Mouse (Mus musculus) cerebellum, adult 2 months (tissue): ENCODE measurements around the gene Snrpd2. TPM values are rescaled to one million over a fixed set of nuclear protein-coding genes. Genes with fewer than 3 reads are reported as not detected.
A peak's percentile ranks its signal among the peaks of the same experiment; 100 is the strongest.

ENCODE experiments used
- DNase-seq, 2 experiments: peaks; one replicate each; pipeline ENCODE4 v3.0.0; 2021
- H3K27ac ChIP-seq: fragments of 200-500 bp; 2 replicates; pipeline ENCODE4 v1.5.1; 2012; ENCODE audit warnings: low read length, control low read depth, inconsistent platforms; ENCODE audit not compliant: insufficient read depth
- H3K27me3 ChIP-seq: fragments of 200-500 bp; 2 replicates; pipeline ENCODE4 v1.6.1; 2012; ENCODE audit warnings: inconsistent platforms, mild to moderate bottlenecking, low read length, moderate library complexity; ENCODE audit not compliant: control insufficient read depth, insufficient read depth
- H3K4me1 ChIP-seq: fragments of 200-500 bp; 2 replicates; pipeline ENCODE4 v1.6.1; 2011; ENCODE audit warnings: low read length; ENCODE audit not compliant: control insufficient read depth, insufficient read depth
- H3K4me3 ChIP-seq: fragments of 200-500 bp; replicated peaks from 2 replicates; pipeline ENCODE3; 2011; ENCODE audit warnings: mild to moderate bottlenecking, low read depth, low read length, control low read depth; ENCODE audit not compliant: insufficient read depth
- CTCF ChIP-seq: fragments of 200-500 bp; IDR thresholded peaks from 2 replicates; pipeline ENCODE4 v1.5.1; 2011; ENCODE audit warnings: low read depth, mild to moderate bottlenecking, control low read depth, low read length, moderate library complexity, borderline replicate concordance; ENCODE audit not compliant: insufficient read depth
- POLR2A ChIP-seq: fragments of 200-500 bp; IDR thresholded peaks from 2 replicates; pipeline ENCODE4 v1.6.1; 2011; ENCODE audit warnings: low read length, control low read depth, borderline replicate concordance; ENCODE audit not compliant: insufficient read depth
- WGBS: fragments of 180-500 bp; shearing (Covaris S2); methylation state at CpG from one replicate; pipeline ENCODE4 v1.1.7; 2018; 5-methylcytosine and 5-hydroxymethylcytosine counted together
- polyA plus RNA-seq: library from polyadenylated mRNA; depleted of rRNA; stranded (reverse); fragments of >200 nt; gene quantifications from 2 replicates; pipeline ENCODE4 v1.2.3, GENCODE M21; 2012

The Snrpd2 gene
- polyA plus RNA-seq, 1 experiment: 88.8 TPM

DNA sequence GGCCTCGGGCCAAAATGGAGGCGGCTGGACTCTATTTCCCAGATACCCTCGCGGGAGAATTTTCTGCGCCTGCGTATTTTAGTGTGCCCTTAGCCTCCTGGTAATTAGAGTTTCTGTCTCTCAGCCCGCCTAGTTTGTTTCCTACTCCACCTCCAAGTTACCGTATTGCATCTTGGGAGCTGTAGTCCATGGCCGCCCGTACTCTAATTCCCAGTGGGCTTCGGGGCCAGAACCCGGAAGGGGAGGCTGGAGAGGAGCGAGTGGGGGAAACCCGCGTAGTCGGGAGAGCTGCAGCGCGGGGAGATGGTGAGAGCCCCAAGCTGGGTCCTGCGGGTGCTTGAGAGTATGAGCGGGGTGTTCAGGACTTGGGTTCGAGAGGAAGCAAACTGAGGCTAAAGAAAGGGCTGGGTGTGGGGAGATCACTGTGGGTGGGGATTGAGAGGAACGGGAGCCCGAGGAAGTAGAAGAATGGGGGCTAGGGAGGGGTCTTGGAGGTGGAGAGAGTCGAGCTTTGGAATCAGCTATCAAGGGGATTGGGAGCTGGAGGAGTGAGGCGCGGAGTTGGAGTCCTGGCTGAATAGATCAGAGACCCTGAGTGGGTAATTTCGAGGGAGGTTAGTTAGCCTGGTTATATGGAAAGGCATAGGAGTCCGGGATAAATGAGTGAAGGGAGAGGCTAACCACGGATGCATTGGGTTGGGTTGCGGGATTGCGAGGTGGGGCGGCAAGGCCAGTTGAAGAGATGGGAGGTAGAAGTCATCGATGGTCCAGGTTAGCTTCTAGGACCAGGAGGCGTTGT, 29.7 kb upstream of the Snrpd2 start, which contains the start of gene Fbxo46:
Fbxo46 (plus strand) TSS at position 229 of the 799 bp plus-strand sequence.
- Histone ChIP-seq H3K27me3 (no peaks in the 10 kb centered on the region), H3K4me1 (peaks cover 4% of the 10 kb centered on the region; the same call in 1 of the 2 replicates), H3K27ac (no peak within 1 kb of the TSS), H3K4me3 (peak within 1 kb of the TSS; percentile 92)
- peak; percentile 91 to 96 for DNase-seq
- TF ChIP-seq POLR2A (peak; percentile 92; the same call in 1 of the 2 replicates), CTCF (no peak)
- WGBS: 2% methylated on average over 34 of the region's 34 CpGs

DNA sequence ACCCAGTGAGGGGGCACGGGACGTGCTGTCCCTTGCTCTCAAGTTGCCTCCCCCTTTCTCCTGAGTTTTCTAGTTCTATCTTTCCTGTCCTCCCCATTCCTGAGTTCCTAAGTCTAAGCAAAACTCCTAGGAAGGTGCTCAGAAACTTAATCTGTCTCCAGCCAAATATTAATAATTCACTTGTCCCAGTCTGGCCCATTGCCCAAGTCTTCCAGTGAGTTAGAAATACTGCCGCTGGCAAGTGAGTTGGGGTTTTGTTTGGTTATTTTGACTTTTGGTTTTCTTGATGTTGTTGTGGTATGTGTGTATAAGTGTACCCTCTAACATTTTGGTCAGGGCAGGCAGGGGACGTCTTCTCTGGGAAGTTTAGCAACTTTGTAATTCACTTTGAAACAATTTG, 27.8 kb upstream of the Snrpd2 start:
- H3K4me3 ChIP-seq: no peak overlapping the region
- H3K27ac ChIP-seq: no peak overlapping the region
- H3K4me1 ChIP-seq: peaks cover 4% of the 10 kb centered on the region; the same call in 1 of the 2 replicates
- 71% methylated on average over 4 of the region's 4 CpGs for WGBS
- TF ChIP-seq POLR2A: no peak
- DNase-seq: no peak
- no peaks in the 10 kb centered on the region for H3K27me3 ChIP-seq

DNA sequence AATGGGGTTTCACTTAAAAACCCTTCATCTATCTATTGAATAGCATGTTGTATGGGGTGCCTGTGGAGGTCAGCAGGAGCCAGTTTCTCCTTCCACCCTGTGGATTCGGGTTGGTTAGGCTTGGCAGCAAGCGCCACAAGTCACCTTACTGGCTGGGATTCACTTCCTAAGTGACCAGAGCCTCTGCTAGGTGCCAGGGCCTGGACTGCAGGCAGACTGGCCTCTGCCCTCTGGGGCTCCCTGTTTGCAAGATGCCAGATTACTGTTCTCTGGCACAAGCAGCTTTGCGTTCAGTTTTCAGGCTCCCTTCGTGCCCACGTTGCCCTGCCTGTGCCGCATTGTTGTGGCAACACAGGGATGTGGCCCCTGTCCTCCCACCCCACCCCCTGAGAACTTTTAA, 24.8 kb upstream of the Snrpd2 start:
- no peaks in the 10 kb centered on the region for H3K4me1 ChIP-seq
- H3K4me3 ChIP-seq: no peak overlapping the region
- 44% methylated on average over 6 of the region's 6 CpGs for WGBS
- H3K27me3 ChIP-seq: no peaks in the 10 kb centered on the region
- TF ChIP-seq POLR2A: no peak
- TF ChIP-seq CTCF: no peak
- no peak for DNase-seq
- no peak overlapping the region for H3K27ac ChIP-seq

DNA sequence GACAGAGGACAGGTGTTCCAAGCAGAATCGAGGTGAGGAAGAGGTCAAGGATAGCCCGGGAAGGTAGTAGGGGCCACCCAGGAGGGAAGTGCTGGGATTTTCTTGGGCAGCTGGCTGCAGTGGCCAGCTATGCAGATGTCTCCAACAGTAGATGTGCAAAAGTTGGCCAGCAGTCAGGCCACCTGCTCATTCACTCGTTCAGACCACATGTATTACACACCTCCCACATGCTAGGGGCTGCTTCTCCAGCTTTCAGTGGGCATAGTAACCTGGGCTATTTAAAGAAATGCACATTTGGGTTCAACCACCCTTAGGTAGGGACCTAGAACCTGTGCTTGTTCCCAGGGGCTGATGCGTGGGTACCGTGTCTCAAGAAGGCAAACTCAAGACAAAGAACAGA, 21.8 kb upstream of the Snrpd2 start:
- Histone ChIP-seq H3K4me3 (no peak overlapping the region), H3K4me1 (no peaks in the 10 kb centered on the region), H3K27me3 (no peaks in the 10 kb centered on the region), H3K27ac (no peak overlapping the region)
- TF ChIP-seq POLR2A (no peak), CTCF (no peak)
- 69% methylated on average over 5 of the region's 5 CpGs for WGBS
- no peak for DNase-seq

DNA sequence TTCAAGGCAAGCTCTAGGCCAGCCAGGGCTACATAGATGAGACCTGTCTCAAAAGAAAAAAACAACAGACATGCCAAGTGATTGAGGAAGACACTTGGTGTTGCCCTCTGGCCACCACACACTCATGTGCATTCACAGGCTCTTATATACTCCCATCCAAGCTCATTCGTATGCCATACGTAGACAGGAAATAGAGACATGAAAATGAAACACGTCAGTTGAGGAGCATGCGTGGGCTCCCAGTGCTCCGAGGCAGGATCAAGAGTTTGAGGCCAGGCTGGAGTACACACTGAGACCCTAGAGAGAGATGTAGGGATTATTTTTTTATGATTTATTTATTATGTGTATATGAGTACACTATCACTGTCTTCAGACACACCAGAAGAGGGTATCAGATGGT, 20.1 kb upstream of the Snrpd2 start:
- no peak for TF ChIP-seq CTCF
- TF ChIP-seq POLR2A: no peak
- H3K27me3 ChIP-seq: no peaks in the 10 kb centered on the region
- no peak overlapping the region for H3K4me3 ChIP-seq
- no peak for DNase-seq
- WGBS: 91% methylated on average over 5 of the region's 5 CpGs
- no peaks in the 10 kb centered on the region for H3K4me1 ChIP-seq
- no peak overlapping the region for H3K27ac ChIP-seq

DNA sequence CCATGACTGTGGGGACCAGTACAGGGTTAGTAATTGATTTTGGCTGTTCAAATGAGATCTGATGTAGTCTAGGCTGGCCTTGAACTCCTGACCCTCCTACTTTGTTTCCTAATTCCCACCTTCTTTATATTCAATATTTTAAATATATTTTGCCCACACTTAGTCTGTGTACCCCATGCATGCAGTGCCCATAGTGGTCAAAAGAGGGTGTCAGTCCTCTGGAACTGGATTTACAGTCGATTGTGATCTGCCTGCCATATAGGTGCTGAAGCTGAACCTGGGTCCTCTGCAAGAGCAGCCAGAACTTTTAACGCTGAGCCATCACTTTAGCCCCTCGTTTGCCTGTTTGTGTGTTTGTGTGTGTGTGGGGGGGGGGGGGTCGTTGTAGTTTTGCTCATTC, 18.9 kb upstream of the Snrpd2 start:
- WGBS: 25% methylated on average over 4 of the region's 4 CpGs
- no peak for DNase-seq
- Histone ChIP-seq H3K27me3 (no peaks in the 10 kb centered on the region), H3K27ac (no peak overlapping the region; the same call in 1 of the 2 replicates), H3K4me1 (no peaks in the 10 kb centered on the region; the same call in 1 of the 2 replicates), H3K4me3 (peak overlapping the region; percentile 24)
- TF ChIP-seq CTCF (no peak; the same call in 1 of the 2 replicates), POLR2A (no peak)

GRCm38 (mm10) chr7:19131324-19131848, 18.1 kb upstream of the Snrpd2 start:
- TF ChIP-seq POLR2A (peak; percentile 4; the same call in 1 of the 2 replicates), CTCF (peak; percentile 62; the same call in 1 of the 2 replicates)
- H3K4me1 ChIP-seq: peaks cover 3% of the 10 kb centered on the region
- under 1% methylated on average over 39 of the region's 39 CpGs for WGBS
- peak overlapping the region; percentile 47 for H3K4me3 ChIP-seq
- H3K27ac ChIP-seq: no peak overlapping the region
- H3K27me3 ChIP-seq: no peaks in the 10 kb centered on the region
- DNase-seq: peak; percentile 94 to 99

DNA sequence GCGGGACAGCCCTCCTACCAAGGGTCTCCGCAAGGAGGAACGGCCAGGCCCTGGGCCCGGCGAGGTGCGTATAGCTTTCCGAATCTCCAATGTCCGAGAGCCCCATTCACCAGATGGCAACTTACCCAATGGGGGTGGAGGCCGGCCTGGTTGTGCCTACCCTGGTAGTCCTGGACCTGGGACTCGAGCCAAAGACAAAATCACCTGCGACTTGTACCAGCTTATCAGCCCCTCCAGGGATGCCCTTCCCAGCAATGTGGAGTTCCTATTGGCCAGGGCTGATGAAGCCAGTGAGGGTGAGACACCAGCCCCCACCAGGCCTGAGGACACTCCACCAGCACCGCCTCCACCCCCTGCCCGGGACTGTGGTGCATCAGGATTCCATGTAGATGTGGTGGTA, 13.4 kb upstream of the Snrpd2 start:
- Histone ChIP-seq H3K27ac (no peak overlapping the region), H3K4me3 (no peak overlapping the region), H3K27me3 (no peaks in the 10 kb centered on the region), H3K4me1 (peaks cover 8% of the 10 kb centered on the region)
- TF ChIP-seq CTCF (no peak), POLR2A (no peak)
- 73% methylated on average over 13 of the region's 13 CpGs for WGBS
- DNase-seq: no peak
